Mouse (Mus musculus) limb, embryonic 11.5 days (tissue): ENCODE data around the gene Cyp2b10. TPM values are rescaled to one million over a fixed set of nuclear protein-coding genes. Genes with fewer than 3 reads are reported as not detected.
"Not testable (repeated sequence)": the region's sequence is repeated elsewhere in the genome, so short reads cannot be mapped to it uniquely, and the experiment has no call there.

Experiments
- ATAC-seq: fragments of 200-750 bp; cut with Nextera tagmentation; 2 replicates; pipeline ENCODE4 v1.8.0; 2017; ENCODE audit warnings: low read depth; ENCODE audit not compliant: insufficient number of reproducible peaks, low FRiP score, low TSS enrichment
- DNase-seq: peaks from one replicate; pipeline ENCODE4 v3.0.0-alpha.2; 2015; ENCODE audit warnings: low spot score
- H3K27ac ChIP-seq: fragments of 300-500 bp; sonication (generic); replicated peaks from 2 replicates; pipeline ENCODE4 v1.5.1; 2014; ENCODE audit warnings: low read depth, mild to moderate bottlenecking, low read length
- H3K27me3 ChIP-seq: fragments of 300-500 bp; sonication (generic); 2 replicates; pipeline ENCODE4 v1.6.1; 2014; ENCODE audit warnings: mild to moderate bottlenecking, low read length, mixed read lengths; ENCODE audit not compliant: control insufficient read depth, insufficient read depth
- H3K36me3 ChIP-seq: fragments of 300-500 bp; sonication (generic); 2 replicates; pipeline ENCODE4 v1.6.1; 2014; ENCODE audit warnings: mild to moderate bottlenecking, low read length, moderate library complexity, mixed read lengths; ENCODE audit not compliant: control insufficient read depth, insufficient read depth
- H3K4me1 ChIP-seq: fragments of 300-500 bp; sonication (generic); 2 replicates; pipeline ENCODE4 v1.6.1; 2014; ENCODE audit warnings: low read length, mixed read lengths; ENCODE audit not compliant: control insufficient read depth, insufficient read depth
- H3K4me2 ChIP-seq: fragments of 300-500 bp; sonication (generic); 2 replicates; pipeline ENCODE4 v1.6.1; 2014; ENCODE audit warnings: low read depth, mild to moderate bottlenecking, moderate library complexity; ENCODE audit not compliant: severe bottlenecking
- H3K4me3 ChIP-seq: fragments of 300-500 bp; sonication (generic); 2 replicates; pipeline ENCODE4 v1.5.1; 2014; ENCODE audit warnings: low read depth, low read length
- H3K9ac ChIP-seq: fragments of 300-500 bp; sonication (generic); 2 replicates; pipeline ENCODE4 v1.6.1; 2014; ENCODE audit warnings: mild to moderate bottlenecking, low read length
- H3K9me3 ChIP-seq: fragments of 300-500 bp; sonication (generic); 2 replicates; pipeline ENCODE4 v1.6.1; 2016; ENCODE audit warnings: low read length; ENCODE audit not compliant: control insufficient read depth
- WGBS: fragments of 180-500 bp; shearing (Covaris S2); extraction: QIAGEN DNeasy Blood & Tissue Kit; methylation state at CpG from one replicate; pipeline ENCODE4 v1.1.7; 2014; 5-methylcytosine and 5-hydroxymethylcytosine counted together
- polyA plus RNA-seq: library from polyadenylated mRNA; unstranded; fragments of >200 nt; fragmentation: Nextera tagmentation; extraction: Ambion mirVana; gene quantifications from 2 replicates; pipeline ENCODE4 v1.2.1, GENCODE M21; 2014

Cyp2b10 gene
- polyA plus RNA-seq, 1 experiment from 2014 or later = not detected

GRCm38 (mm10) chr7:25902061-25902690 lies 4.8 kb downstream of the Cyp2b10 start:
- no peak overlapping the region for H3K27ac ChIP-seq
- H3K4me1 ChIP-seq = no peaks in the 10 kb centered on the region
- H3K27me3 ChIP-seq = no peaks in the 10 kb centered on the region
- 64% methylated on average over 8 of the region's 8 CpGs for WGBS
- DNase-seq = no peak
- no peaks in the 10 kb centered on the region for H3K9me3 ChIP-seq
- H3K36me3 ChIP-seq = no peaks in the 10 kb centered on the region
- no peak for ATAC-seq
- H3K4me2 ChIP-seq = no peak overlapping the region
- no peak overlapping the region for H3K4me3 ChIP-seq
- no peak overlapping the region for H3K9ac ChIP-seq

- Histone ChIP-seq H3K4me1 (no peaks in the 10 kb centered on the region), H3K9me3 (no peaks in the 10 kb centered on the region), H3K4me3 (no peak overlapping the region), H3K36me3 (no peaks in the 10 kb centered on the region), H3K27me3 (no peaks in the 10 kb centered on the region), H3K4me2 (no peak overlapping the region), H3K9ac (no peak overlapping the region), H3K27ac (no peak overlapping the region)
- WGBS = 36% methylated on average over 14 of the region's 14 CpGs
- peak; percentile 23 for DNase-seq
- ATAC-seq = no peak
These were observed 5.7 kb downstream of the Cyp2b10 start for GRCm38 (mm10) chr7:25903156-25903555.

DNA sequence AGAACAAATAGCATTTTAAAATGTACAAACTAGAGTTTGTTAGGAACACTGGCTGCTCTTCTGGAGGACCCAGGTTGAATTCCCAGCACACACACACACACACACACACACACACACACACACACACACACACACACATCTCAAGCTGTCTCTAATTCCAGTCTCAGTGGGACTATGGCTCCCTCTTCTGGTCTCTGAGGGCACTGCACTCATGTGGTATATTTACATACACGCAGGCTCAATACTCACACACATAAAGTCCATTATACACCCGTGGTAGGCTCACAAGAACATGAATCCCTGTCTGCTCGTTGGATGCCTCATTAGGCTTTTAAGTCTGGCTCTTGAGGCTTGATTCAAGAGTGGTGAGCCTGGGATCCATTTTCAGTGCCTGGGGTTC lies 6.6 kb downstream of the Cyp2b10 start:
- Histone ChIP-seq H3K4me1 (no peaks in the 10 kb centered on the region), H3K4me3 (no peak overlapping the region), H3K9ac (no peak overlapping the region), H3K9me3 (no peaks in the 10 kb centered on the region), H3K4me2 (no peak overlapping the region), H3K36me3 (no peaks in the 10 kb centered on the region), H3K27ac (no peak overlapping the region), H3K27me3 (no peaks in the 10 kb centered on the region)
- WGBS = 35% methylated on average over 3 of the region's 3 CpGs
- DNase-seq (peak; percentile 26), ATAC-seq (no peak)

GRCm38 (mm10) chr7:25904489-25904888 lies 7.1 kb downstream of the Cyp2b10 start:
- WGBS = 71% methylated on average over 10 of the region's 10 CpGs
- Histone ChIP-seq H3K9me3 (no peaks in the 10 kb centered on the region), H3K4me1 (no peaks in the 10 kb centered on the region), H3K27me3 (no peaks in the 10 kb centered on the region), H3K9ac (no peak overlapping the region), H3K4me3 (no peak overlapping the region), H3K36me3 (no peaks in the 10 kb centered on the region), H3K27ac (no peak overlapping the region), H3K4me2 (no peak overlapping the region)
- ATAC-seq = no peak
- no peak for DNase-seq

- ATAC-seq (no peak), DNase-seq (no peak)
- Histone ChIP-seq H3K9me3 (no peaks in the 10 kb centered on the region), H3K27ac (no peak overlapping the region), H3K4me2 (no peak overlapping the region), H3K4me3 (no peak overlapping the region), H3K27me3 (no peaks in the 10 kb centered on the region), H3K36me3 (no peaks in the 10 kb centered on the region), H3K4me1 (no peaks in the 10 kb centered on the region), H3K9ac (no peak overlapping the region)
- WGBS = 85% methylated on average over 6 of the region's 6 CpGs
These were observed 10.0 kb downstream of the Cyp2b10 start for GRCm38 (mm10) chr7:25907380-25907779.

DNA sequence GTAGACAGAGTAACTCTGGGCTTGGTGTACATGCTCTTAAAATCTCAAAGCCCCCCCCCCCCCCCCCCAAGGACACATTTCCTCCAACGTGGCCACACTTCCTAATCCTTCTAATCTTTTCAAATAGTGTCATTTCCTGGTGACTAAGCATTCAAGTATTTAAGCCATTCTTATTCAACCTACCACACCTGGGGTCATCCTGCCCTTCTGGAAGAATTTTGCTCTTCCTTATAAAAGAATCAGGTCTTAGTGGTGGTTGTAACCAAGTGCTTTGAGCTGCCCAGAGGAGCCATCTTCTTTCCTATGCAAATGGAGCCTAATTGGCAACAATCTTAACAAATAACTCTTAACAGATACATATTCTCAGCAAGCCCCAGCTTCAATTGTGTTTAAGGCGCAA lies 12.6 kb downstream of the Cyp2b10 start:
- no peak overlapping the region for H3K9ac ChIP-seq
- no peaks in the 10 kb centered on the region for H3K9me3 ChIP-seq
- no peak overlapping the region for H3K4me3 ChIP-seq
- H3K4me1 ChIP-seq = no peaks in the 10 kb centered on the region
- DNase-seq (no peak), ATAC-seq (no peak)
- WGBS = 71% methylated on average over 2 of the region's 2 CpGs
- H3K27ac ChIP-seq = no peak overlapping the region
- H3K27me3 ChIP-seq = no peaks in the 10 kb centered on the region
- H3K4me2 ChIP-seq = no peak overlapping the region
- H3K36me3 ChIP-seq = no peaks in the 10 kb centered on the region

DNA sequence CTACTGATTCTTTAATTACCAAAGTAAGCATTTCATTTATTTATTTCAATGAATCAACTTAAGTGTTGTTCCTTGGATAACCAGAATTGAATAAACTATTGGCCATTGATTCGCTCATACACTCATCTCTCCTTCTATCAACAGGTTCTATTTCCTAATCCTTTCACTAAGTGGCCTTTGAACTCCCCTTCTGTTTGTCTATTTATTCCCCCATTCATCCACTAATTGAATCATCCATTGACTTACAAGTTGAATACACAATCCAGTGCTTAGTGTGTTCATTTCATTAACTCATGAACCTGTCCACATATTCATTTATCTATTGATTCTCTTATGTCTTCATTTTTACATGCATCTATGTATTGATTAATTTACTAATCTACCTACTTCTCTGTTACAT lies 18.7 kb downstream of the Cyp2b10 start:
- no peaks in the 10 kb centered on the region for H3K9me3 ChIP-seq
- H3K4me3 ChIP-seq = no peak overlapping the region
- no peaks in the 10 kb centered on the region for H3K36me3 ChIP-seq
- no peak overlapping the region for H3K9ac ChIP-seq
- no peak overlapping the region for H3K27ac ChIP-seq
- no peaks in the 10 kb centered on the region for H3K27me3 ChIP-seq
- DNase-seq (no peak), ATAC-seq (no peak)
- H3K4me1 ChIP-seq = no peaks in the 10 kb centered on the region
- 74% methylated on average over 1 of the region's 1 CpGs for WGBS
- no peak overlapping the region for H3K4me2 ChIP-seq

GRCm38 (mm10) chr7:25917271-25917670 lies 19.9 kb downstream of the Cyp2b10 start:
- ATAC-seq, H3K9ac ChIP-seq, H3K4me2 ChIP-seq, H3K27me3 ChIP-seq, H3K4me3 ChIP-seq, H3K4me1 ChIP-seq, DNase-seq, H3K27ac ChIP-seq, H3K36me3 ChIP-seq, H3K9me3 ChIP-seq: not testable (repeated sequence)
- 56% methylated on average over 5 of the region's 5 CpGs for WGBS

DNA sequence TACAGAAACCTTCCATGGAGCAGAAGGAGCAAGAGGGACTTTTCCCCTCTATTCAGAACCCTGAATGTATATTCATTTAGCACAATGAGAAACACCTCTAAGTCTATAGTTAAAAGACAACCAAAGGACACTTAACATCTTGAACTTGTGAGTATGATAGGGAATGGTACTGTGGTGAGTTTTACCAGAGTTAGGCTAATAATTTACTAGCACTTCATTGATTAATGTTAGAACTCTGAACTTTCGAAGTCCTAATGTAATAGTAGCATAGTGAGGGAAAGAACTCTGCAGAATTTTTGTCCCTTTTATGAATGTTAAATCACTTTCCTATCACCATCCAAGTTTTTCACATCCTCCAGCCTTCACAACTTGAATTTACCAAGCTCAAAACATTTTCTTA lies 22.0 kb downstream of the Cyp2b10 start:
- no peak for ATAC-seq
- Histone ChIP-seq H3K4me3 (no peak overlapping the region), H3K4me1 (no peaks in the 10 kb centered on the region), H3K27me3 (no peaks in the 10 kb centered on the region), H3K4me2 (no peak overlapping the region), H3K27ac (no peak overlapping the region), H3K9me3 (no peaks in the 10 kb centered on the region), H3K9ac (no peak overlapping the region), H3K36me3 (no peaks in the 10 kb centered on the region)
- no peak for DNase-seq
- 82% methylated on average over 1 of the region's 1 CpGs for WGBS
